Mouse (Mus musculus) cerebellum, postnatal 25 days (tissue): ENCODE results near the gene Bhlhe40.

Source experiments
- DNase-seq, 2 experiments: peaks; one replicate each; pipeline ENCODE4 v3.0.0; 2021; ENCODE audit warnings: mixed read lengths in 2 of 2

Gene Bhlhe40

DNA sequence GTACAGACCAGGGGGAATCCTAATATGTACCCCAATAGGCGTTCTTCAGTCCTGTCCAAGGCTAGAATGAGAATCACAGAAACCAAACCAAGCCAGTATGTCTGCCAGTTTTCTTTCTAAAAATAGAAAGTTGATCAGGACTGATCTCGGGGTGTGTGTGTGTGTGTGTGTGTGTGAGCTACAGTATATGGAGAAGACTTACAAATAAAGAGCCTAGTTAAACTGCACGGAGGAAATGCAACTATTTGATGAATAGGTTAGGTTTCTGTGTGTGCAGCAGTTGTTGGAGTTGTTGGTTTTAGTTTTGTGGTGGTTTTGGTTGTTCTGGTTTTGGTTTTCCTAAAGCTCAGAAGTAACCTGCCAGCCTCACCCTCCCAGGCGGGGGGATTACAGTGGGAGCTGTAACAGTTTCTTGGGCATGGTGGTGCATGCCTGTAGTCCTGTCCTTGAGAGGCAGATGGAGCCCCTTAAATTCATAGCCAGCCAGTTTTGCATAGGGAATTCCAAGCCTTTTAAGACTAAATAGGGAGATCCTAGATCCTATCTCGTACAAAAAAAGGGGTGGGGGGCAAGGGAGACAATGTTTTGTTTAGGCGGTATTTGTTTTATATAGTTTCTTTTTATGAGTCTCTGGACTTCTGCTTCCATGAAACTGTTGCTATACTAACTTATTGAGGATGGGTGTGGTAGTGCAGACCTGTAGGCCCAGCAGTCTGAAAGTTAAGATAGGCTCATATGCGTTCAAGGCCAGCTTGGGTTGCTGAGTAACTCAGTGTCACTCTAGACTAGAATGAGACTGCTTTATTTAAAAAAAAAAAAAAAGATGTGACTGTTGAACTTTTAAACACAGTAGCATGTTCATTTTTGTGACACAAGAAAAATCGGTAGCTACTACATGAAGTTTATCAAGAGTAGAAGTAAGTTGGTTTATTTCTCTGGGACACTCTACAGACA is 3.1 kb downstream of the Bhlhe40 start:
- no peak for DNase-seq

- no peak for DNase-seq
Measured at GRCm38 (mm10) chr6:108664533-108665150, 4.2 kb downstream of the Bhlhe40 start.

DNA sequence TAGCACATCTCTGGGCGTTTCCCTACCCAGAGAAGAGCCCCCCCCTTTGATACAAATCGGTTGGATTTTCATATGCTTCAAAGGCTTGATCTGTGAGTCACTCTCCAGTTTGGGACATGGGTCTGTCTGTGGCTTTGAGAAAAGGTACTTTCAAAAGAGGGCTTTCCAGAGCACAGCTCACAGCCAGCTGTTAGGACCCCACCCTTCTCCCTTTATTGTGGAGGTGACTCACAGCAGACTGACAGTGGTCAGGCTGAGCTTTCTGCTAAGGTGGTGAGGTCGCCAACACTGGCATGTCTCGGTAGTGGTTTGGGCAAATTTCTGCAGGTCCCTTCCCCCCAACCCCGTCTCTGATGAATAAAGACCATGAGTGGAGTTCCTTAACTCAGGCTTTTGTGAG is 5.2 kb downstream of the Bhlhe40 start:
- DNase-seq = no peak

- DNase-seq = no peak
Measured at GRCm38 (mm10) chr6:108666648-108667488, 6.4 kb downstream of the Bhlhe40 start.

DNA sequence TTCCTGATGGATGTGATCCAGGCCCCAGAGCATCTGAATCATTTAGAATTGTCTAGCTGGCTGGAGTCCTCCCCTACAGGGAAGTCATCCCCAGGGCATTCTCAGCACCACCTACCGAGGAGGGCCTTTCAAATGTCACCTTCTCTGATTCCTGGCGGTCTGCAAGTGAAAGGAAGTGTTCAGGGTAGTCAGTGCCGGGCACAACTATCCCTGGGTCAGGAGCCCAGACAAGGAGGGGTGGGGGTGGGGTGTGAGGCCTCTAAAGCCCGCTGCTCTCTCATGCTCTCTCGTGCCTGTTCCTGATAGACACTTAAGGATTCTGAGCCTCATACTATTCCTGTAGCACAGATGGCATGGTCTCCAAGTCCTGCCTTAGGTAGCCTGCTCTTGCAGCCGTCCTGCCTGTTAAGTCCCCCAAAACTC is 7.2 kb downstream of the Bhlhe40 start:
- DNase-seq = no peak

- peak; percentile 98 for DNase-seq
Measured at GRCm38 (mm10) chr6:108668321-108668786, 7.9 kb downstream of the Bhlhe40 start.

DNA sequence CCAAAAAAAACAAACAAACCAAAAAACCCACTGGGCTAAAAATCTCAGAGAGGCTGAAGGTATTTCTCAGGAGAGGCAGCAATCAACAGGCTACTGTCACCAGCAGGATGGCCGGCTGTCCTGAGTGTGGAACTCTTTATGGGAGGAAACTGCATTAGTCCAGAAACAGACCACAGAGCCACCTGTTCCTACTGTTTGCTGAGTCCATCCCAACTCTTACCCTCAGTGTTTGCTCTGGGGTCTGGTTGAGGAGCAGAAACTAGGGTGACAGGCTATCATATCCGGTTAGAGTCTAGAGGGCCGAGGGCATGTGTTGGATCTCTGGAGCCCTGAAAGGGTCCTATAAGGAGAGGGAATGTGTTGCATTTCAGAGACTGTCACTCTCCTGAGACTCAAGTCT is 9.8 kb downstream of the Bhlhe40 start:
- DNase-seq = no peak

- DNase-seq = no peak
Measured at GRCm38 (mm10) chr6:108670821-108671220, 10.4 kb downstream of the Bhlhe40 start.

- no peak for DNase-seq
Measured at GRCm38 (mm10) chr6:108672094-108672493, 11.7 kb downstream of the Bhlhe40 start.

- DNase-seq = no peak
Measured at GRCm38 (mm10) chr6:108674221-108674620, 13.8 kb downstream of the Bhlhe40 start.

GRCm38 (mm10) chr6:108676783-108677340 is 16.4 kb downstream of the Bhlhe40 start:
- no peak for DNase-seq

GRCm38 (mm10) chr6:108677697-108678096 is 17.3 kb downstream of the Bhlhe40 start:
- DNase-seq = no peak

GRCm38 (mm10) chr6:108678227-108678626 is 17.8 kb downstream of the Bhlhe40 start:
- no peak for DNase-seq

- no peak for DNase-seq
Measured at GRCm38 (mm10) chr6:108680503-108680902, 20.1 kb downstream of the Bhlhe40 start.

DNA sequence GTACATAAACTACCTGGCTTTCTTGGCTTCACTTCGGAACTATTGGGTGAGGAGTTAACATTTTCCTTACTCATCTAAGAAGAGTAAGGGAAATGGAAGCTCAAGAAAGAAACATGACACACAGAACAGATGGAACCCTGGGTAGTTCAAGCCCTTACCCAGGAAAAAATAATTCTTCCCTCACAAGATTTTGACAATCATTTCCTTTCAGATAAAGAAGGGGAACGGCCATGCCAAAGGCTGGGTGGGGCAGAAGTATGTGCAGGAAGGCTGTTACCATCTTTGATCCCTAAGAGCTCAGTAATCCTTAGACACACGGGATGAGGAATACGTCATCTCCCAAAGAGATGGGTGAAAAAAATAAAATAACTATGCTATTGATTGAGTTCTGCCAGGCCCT is 20.7 kb downstream of the Bhlhe40 start:
- no peak for DNase-seq

- no peak for DNase-seq
Measured at GRCm38 (mm10) chr6:108683140-108683539, 22.7 kb downstream of the Bhlhe40 start.

GRCm38 (mm10) chr6:108684430-108684829 is 24.0 kb downstream of the Bhlhe40 start:
- no peak for DNase-seq

DNA sequence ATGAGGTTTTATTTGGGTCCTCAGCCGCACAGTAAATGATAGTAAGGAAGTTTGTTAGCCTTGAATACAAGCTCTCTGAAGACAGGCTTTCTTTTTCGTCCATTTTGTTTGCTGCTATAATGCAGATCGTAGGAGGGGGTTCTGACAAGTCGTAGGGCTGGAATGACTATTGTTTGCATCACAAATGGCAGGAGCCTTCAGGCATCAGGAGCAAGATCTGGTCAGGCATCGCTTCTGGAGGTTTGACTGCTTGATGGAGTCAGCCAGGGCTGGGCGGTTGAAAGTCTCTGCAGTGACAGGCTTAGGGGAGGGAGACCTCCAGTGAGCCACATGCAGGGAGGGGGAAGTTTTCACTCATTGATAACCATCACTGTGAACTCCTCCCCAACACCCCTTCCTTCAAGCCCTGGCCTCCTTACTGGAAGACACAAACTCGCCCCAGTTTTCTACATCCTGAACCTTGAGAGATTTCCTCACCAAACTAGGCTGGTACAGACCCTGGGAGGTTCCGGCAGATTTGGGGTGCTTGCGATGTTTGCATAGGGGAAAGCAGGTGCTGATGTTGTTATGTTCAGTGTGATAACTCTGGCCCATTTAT is 25.4 kb downstream of the Bhlhe40 start:
- DNase-seq = no peak

DNA sequence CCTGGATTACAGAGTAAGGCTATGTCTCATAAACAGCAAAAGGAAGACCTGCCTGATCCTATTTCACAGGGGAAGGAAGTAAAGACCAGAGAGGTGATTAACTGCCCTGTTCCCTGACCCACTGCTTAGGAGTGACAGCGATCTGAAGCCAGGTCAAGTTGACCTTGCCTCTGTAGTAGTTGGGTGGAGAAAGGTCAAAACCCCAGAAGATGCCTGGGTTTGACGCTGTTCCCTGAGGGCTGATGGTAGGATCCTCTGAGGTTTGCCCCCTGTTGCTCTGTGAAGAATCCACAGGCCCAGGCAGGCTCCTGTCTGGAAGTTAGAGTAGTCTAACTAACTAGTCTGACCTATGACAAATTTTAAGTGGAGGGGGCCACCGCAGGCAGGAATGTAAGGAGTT is 26.5 kb downstream of the Bhlhe40 start:
- no peak for DNase-seq

- no peak for DNase-seq
Measured at GRCm38 (mm10) chr6:108688344-108688743, 27.9 kb downstream of the Bhlhe40 start.

DNA sequence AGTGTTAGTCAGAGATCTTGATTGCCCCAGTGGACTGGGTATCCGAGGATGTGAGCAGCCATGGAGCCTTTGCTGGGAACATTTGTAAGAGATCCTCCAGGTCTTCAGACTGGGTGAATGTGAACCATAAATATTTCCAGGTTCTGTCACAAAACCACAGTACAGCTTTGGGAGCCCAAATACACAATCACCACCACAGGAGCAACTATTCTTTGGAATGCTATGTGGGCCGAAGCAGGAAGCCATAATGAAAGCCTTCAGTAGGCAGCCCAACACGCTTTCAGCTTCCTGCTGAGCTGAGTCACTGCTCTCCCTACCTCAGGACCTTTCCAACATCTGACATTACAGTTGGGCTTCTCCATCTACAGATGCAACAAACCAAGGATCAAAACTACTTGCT is 32.6 kb downstream of the Bhlhe40 start:
- no peak for DNase-seq
